Mouse (Mus musculus) embryonic facial prominence, embryonic 15.5 days (tissue): ENCODE measurements at regions not wholly inside any gene's neighbourhood (a gene's known extent, or its start where the extent isn't known, plus 50 kb on each side); places are given as distances from the start of the nearest gene placed in this dataset.

ENCODE experiments used
- ATAC-seq: fragments of 200-750 bp; cut with Nextera tagmentation; 2 replicates; pipeline ENCODE4 v1.8.0; 2017; ENCODE audit warnings: low read depth, moderate TSS enrichment; ENCODE audit not compliant: insufficient number of reproducible peaks, low FRiP score, low TSS enrichment
- H3K27ac ChIP-seq: fragments of 300-500 bp; sonication (generic); replicated peaks from 2 replicates; pipeline ENCODE4 v1.5.1; 2015; ENCODE audit warnings: mild to moderate bottlenecking, inconsistent platforms
- H3K27me3 ChIP-seq: fragments of 300-500 bp; sonication (generic); 2 replicates; pipeline ENCODE4 v1.6.1; 2015; ENCODE audit warnings: inconsistent platforms
- H3K36me3 ChIP-seq: fragments of 300-500 bp; sonication (generic); 2 replicates; pipeline ENCODE4 v1.6.1; 2015; ENCODE audit warnings: mild to moderate bottlenecking, inconsistent platforms
- H3K4me1 ChIP-seq: fragments of 300-500 bp; sonication (generic); 2 replicates; pipeline ENCODE4 v1.6.1; 2015; ENCODE audit warnings: inconsistent platforms
- H3K4me2 ChIP-seq: fragments of 300-500 bp; sonication (generic); replicated peaks from 2 replicates; pipeline ENCODE4 v1.6.1; 2015; ENCODE audit warnings: mild to moderate bottlenecking, inconsistent platforms
- H3K4me3 ChIP-seq: fragments of 300-500 bp; sonication (generic); replicated peaks from 2 replicates; pipeline ENCODE4 v1.5.1; 2015; ENCODE audit warnings: mild to moderate bottlenecking, inconsistent platforms
- H3K9ac ChIP-seq: fragments of 300-500 bp; sonication (generic); 2 replicates; pipeline ENCODE4 v1.6.1; 2015; ENCODE audit warnings: inconsistent platforms
- H3K9me3 ChIP-seq: fragments of 300-500 bp; sonication (generic); replicated peaks from 2 replicates; pipeline ENCODE4 v1.6.1; 2016; ENCODE audit warnings: inconsistent platforms
- WGBS: fragments of 180-500 bp; shearing (Covaris S2); methylation state at CpG from one replicate; pipeline ENCODE4 v1.1.7; 2015; 5-methylcytosine and 5-hydroxymethylcytosine counted together

GRCm38 (mm10) chr14:101382838-101383237 is 182.7 kb upstream of the Prr30 start:
- Histone ChIP-seq H3K4me1 (0 out of 2 replicates have a peak, but pooled peaks cover 14% of the 10 kb centered on the region), H3K36me3 (no peaks in the 10 kb centered on the region), H3K4me3 (no peak overlapping the region), H3K4me2 (no peak overlapping the region), H3K9ac (no peak overlapping the region), H3K27me3 (no peaks in the 10 kb centered on the region), H3K9me3 (no peaks in the 10 kb centered on the region), H3K27ac (no peak overlapping the region)
- 33% methylated on average over 6 of the region's 6 CpGs for WGBS
- peak; percentile 65 for ATAC-seq

- Histone ChIP-seq H3K4me1 (0 out of 2 replicates have a peak, but pooled peaks cover 14% of the 10 kb centered on the region), H3K27me3 (no peaks in the 10 kb centered on the region), H3K9me3 (no peaks in the 10 kb centered on the region), H3K4me2 (no peak overlapping the region), H3K27ac (0 out of 2 replicates have a peak overlapping the region, but pooled peaks have one; percentile 3), H3K36me3 (no peaks in the 10 kb centered on the region), H3K9ac (no peak overlapping the region), H3K4me3 (no peak overlapping the region)
- WGBS: 63% methylated on average over 2 of the region's 2 CpGs
- ATAC-seq: no peak
Measured at GRCm38 (mm10) chr14:101381943-101382342, 181.8 kb upstream of the Prr30 start.

- ATAC-seq: no peak
- WGBS: 38% methylated on average over 4 of the region's 4 CpGs
- H3K4me2 ChIP-seq: peak overlapping the region; percentile 51; the same call in 1 of the 2 replicates
- H3K9me3 ChIP-seq: no peaks in the 10 kb centered on the region
- no peaks in the 10 kb centered on the region for H3K36me3 ChIP-seq
- 0 out of 2 replicates have a peak, but pooled peaks cover 14% of the 10 kb centered on the region for H3K4me1 ChIP-seq
- no peak overlapping the region for H3K4me3 ChIP-seq
- no peak overlapping the region for H3K9ac ChIP-seq
- no peaks in the 10 kb centered on the region for H3K27me3 ChIP-seq
- H3K27ac ChIP-seq: no peak overlapping the region
Measured at GRCm38 (mm10) chr14:101379663-101380006, 179.5 kb upstream of the Prr30 start.

- no peak overlapping the region; the same call in 1 of the 2 replicates for H3K27ac ChIP-seq
- WGBS: 16% methylated on average over 21 of the region's 21 CpGs
- H3K4me1 ChIP-seq: 0 out of 2 replicates have a peak, but pooled peaks cover 14% of the 10 kb centered on the region
- peak overlapping the region; percentile 33 for H3K4me3 ChIP-seq
- peak overlapping the region; percentile 51 for H3K4me2 ChIP-seq
- H3K9me3 ChIP-seq: no peaks in the 10 kb centered on the region
- no peaks in the 10 kb centered on the region for H3K36me3 ChIP-seq
- ATAC-seq: 0 out of 2 replicates have a peak, but pooled peaks have one; percentile 59
- no peak overlapping the region for H3K9ac ChIP-seq
- H3K27me3 ChIP-seq: no peaks in the 10 kb centered on the region
Measured at GRCm38 (mm10) chr14:101378965-101379662, 179.0 kb upstream of the Prr30 start.

- H3K4me2 ChIP-seq: no peak overlapping the region
- H3K9ac ChIP-seq: no peak overlapping the region
- H3K4me1 ChIP-seq: 0 out of 2 replicates have a peak, but pooled peaks cover 14% of the 10 kb centered on the region
- H3K27ac ChIP-seq: no peak overlapping the region
- H3K27me3 ChIP-seq: no peaks in the 10 kb centered on the region
- ATAC-seq: no peak
- H3K9me3 ChIP-seq: no peaks in the 10 kb centered on the region
- no peaks in the 10 kb centered on the region for H3K36me3 ChIP-seq
- H3K4me3 ChIP-seq: no peak overlapping the region
- 75% methylated on average over 8 of the region's 8 CpGs for WGBS
Measured at GRCm38 (mm10) chr14:101378545-101378944, 178.4 kb upstream of the Prr30 start.

GRCm38 (mm10) chr14:101376690-101377089 is 176.6 kb upstream of the Prr30 start:
- WGBS: 53% methylated on average over 1 of the region's 1 CpGs
- Histone ChIP-seq H3K36me3 (no peaks in the 10 kb centered on the region), H3K9ac (no peak overlapping the region), H3K27me3 (no peaks in the 10 kb centered on the region), H3K9me3 (no peaks in the 10 kb centered on the region), H3K4me3 (no peak overlapping the region), H3K4me2 (no peak overlapping the region), H3K4me1 (0 out of 2 replicates have a peak, but pooled peaks cover 7% of the 10 kb centered on the region), H3K27ac (no peak overlapping the region)
- ATAC-seq: no peak

GRCm38 (mm10) chr14:101375833-101376232 is 175.7 kb upstream of the Prr30 start:
- 0 out of 2 replicates have a peak, but pooled peaks cover 7% of the 10 kb centered on the region for H3K4me1 ChIP-seq
- H3K9me3 ChIP-seq: no peaks in the 10 kb centered on the region
- no peaks in the 10 kb centered on the region for H3K36me3 ChIP-seq
- no peaks in the 10 kb centered on the region for H3K27me3 ChIP-seq
- 63% methylated on average over 6 of the region's 6 CpGs for WGBS
- no peak for ATAC-seq
- H3K27ac ChIP-seq: no peak overlapping the region
- H3K9ac ChIP-seq: no peak overlapping the region
- no peak overlapping the region for H3K4me2 ChIP-seq
- H3K4me3 ChIP-seq: no peak overlapping the region

GRCm38 (mm10) chr14:101373864-101374263 is 173.7 kb upstream of the Prr30 start:
- Histone ChIP-seq H3K4me1 (no peaks in the 10 kb centered on the region), H3K9ac (no peak overlapping the region), H3K4me3 (no peak overlapping the region), H3K36me3 (no peaks in the 10 kb centered on the region), H3K9me3 (no peaks in the 10 kb centered on the region), H3K4me2 (no peak overlapping the region), H3K27ac (no peak overlapping the region), H3K27me3 (no peaks in the 10 kb centered on the region)
- 93% methylated on average over 4 of the region's 4 CpGs for WGBS
- no peak for ATAC-seq

GRCm38 (mm10) chr14:101359860-101360259 is 159.7 kb upstream of the Prr30 start:
- no peaks in the 10 kb centered on the region for H3K27me3 ChIP-seq
- H3K36me3 ChIP-seq: no peaks in the 10 kb centered on the region
- no peak overlapping the region for H3K27ac ChIP-seq
- H3K9ac ChIP-seq: no peak overlapping the region
- no peak overlapping the region for H3K4me3 ChIP-seq
- H3K4me1 ChIP-seq: no peaks in the 10 kb centered on the region
- 79% methylated on average over 2 of the region's 2 CpGs for WGBS
- H3K4me2 ChIP-seq: no peak overlapping the region
- no peak for ATAC-seq
- H3K9me3 ChIP-seq: no peaks in the 10 kb centered on the region

- no peak overlapping the region for H3K4me2 ChIP-seq
- 56% methylated on average over 3 of the region's 3 CpGs for WGBS
- H3K27me3 ChIP-seq: no peaks in the 10 kb centered on the region
- no peak overlapping the region for H3K9ac ChIP-seq
- ATAC-seq: no peak
- no peaks in the 10 kb centered on the region for H3K9me3 ChIP-seq
- no peaks in the 10 kb centered on the region for H3K36me3 ChIP-seq
- no peak overlapping the region for H3K27ac ChIP-seq
- peaks cover 4% of the 10 kb centered on the region; the same call in 1 of the 2 replicates for H3K4me1 ChIP-seq
- no peak overlapping the region for H3K4me3 ChIP-seq
Measured at GRCm38 (mm10) chr14:101353009-101353378, 152.9 kb upstream of the Prr30 start.

GRCm38 (mm10) chr14:101352046-101353008 is 152.2 kb upstream of the Prr30 start:
- ATAC-seq: peak; percentile 75
- no peaks in the 10 kb centered on the region for H3K36me3 ChIP-seq
- H3K4me1 ChIP-seq: peaks cover 4% of the 10 kb centered on the region; the same call in 1 of the 2 replicates

More at GRCm38 (mm10) chr14:101352046-101353008, 152.2 kb upstream of the Prr30 start:
- no peak overlapping the region for H3K4me3 ChIP-seq
- H3K9me3 ChIP-seq: no peaks in the 10 kb centered on the region
- H3K27ac ChIP-seq: no peak overlapping the region; the same call in 1 of the 2 replicates
- H3K4me2 ChIP-seq: no peak overlapping the region
- H3K27me3 ChIP-seq: no peaks in the 10 kb centered on the region
- no peak overlapping the region for H3K9ac ChIP-seq
- WGBS: 15% methylated on average over 6 of the region's 6 CpGs
